Mouse (Mus musculus): ENCODE results near the gene Prss38. TPM values are rescaled to one million over a fixed set of nuclear protein-coding genes. Genes with fewer than 3 reads are reported as not detected.

Gene Prss38
- polyA plus RNA-seq (2014; fragmentation: Illumina TruSeq; extraction: RNeasy Lipid Tissue Mini Kit (QIAGEN cat#74804); ENCODE audit: insufficient read depth, low read depth, low replicate concordance) = not detected

DNA sequence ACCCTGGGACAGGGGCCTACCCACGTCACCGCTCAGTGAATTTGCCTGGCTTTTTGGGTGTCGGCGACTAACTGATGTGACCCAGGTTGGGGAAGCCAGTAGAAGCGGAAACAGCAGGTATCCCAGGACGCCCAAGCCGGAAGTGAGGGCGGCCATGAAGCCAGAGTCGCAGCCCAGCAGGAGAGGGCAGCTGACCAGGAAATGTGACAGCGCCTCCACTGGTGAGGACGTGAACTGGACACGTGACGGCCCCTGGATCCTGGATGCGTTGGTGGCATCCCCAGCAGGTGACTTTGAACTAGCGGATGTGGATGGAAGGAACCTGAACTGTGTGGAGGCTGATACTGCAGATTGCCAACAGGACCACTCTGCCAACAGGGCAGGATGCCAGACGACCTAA lies at the start of gene Prss38:
Gene Prss38, minus strand, starts transcription at position 183 of the 400 bp plus-strand sequence.

Other genes with a start within 250 kb of the Prss38 start
- gene Obscn, start 239.3 kb downstream of the Prss38 start, polyA plus RNA-seq (2014; fragmentation: Illumina TruSeq; extraction: RNeasy Lipid Tissue Mini Kit (QIAGEN cat#74804); ENCODE audit: insufficient read depth, low read depth, low replicate concordance) = 2.4 TPM
- gene Iba57, start 211.9 kb downstream of the Prss38 start, polyA plus RNA-seq (2014; fragmentation: Illumina TruSeq; extraction: RNeasy Lipid Tissue Mini Kit (QIAGEN cat#74804); ENCODE audit: insufficient read depth, low read depth, low replicate concordance) = 3.3 TPM
- 1.6 TPM for gene Gjc2, start 192.4 kb downstream of the Prss38 start, polyA plus RNA-seq (2014; fragmentation: Illumina TruSeq; extraction: RNeasy Lipid Tissue Mini Kit (QIAGEN cat#74804); ENCODE audit: insufficient read depth, low read depth, low replicate concordance)
- gene Guk1, start 183.4 kb downstream of the Prss38 start, polyA plus RNA-seq (2014; fragmentation: Illumina TruSeq; extraction: RNeasy Lipid Tissue Mini Kit (QIAGEN cat#74804); ENCODE audit: insufficient read depth, low read depth, low replicate concordance) = 119 TPM
- gene Mrpl55, start 173.2 kb downstream of the Prss38 start, polyA plus RNA-seq (2014; fragmentation: Illumina TruSeq; extraction: RNeasy Lipid Tissue Mini Kit (QIAGEN cat#74804); ENCODE audit: insufficient read depth, low read depth, low replicate concordance) = 39.6 TPM
- 19.0 TPM for gene 2310033P09Rik, start 167.3 kb downstream of the Prss38 start, polyA plus RNA-seq (2014; fragmentation: Illumina TruSeq; extraction: RNeasy Lipid Tissue Mini Kit (QIAGEN cat#74804); ENCODE audit: insufficient read depth, low read depth, low replicate concordance)
- gene Arf1, start 147.4 kb downstream of the Prss38 start, polyA plus RNA-seq (2014; fragmentation: Illumina TruSeq; extraction: RNeasy Lipid Tissue Mini Kit (QIAGEN cat#74804); ENCODE audit: insufficient read depth, low read depth, low replicate concordance) = 330 TPM
- 10.4 TPM for gene Wnt3a, start 84.9 kb downstream of the Prss38 start, polyA plus RNA-seq (2014; fragmentation: Illumina TruSeq; extraction: RNeasy Lipid Tissue Mini Kit (QIAGEN cat#74804); ENCODE audit: insufficient read depth, low read depth, low replicate concordance)
- 3.9 TPM for gene Wnt9a, start 68.7 kb downstream of the Prss38 start, polyA plus RNA-seq (2014; fragmentation: Illumina TruSeq; extraction: RNeasy Lipid Tissue Mini Kit (QIAGEN cat#74804); ENCODE audit: insufficient read depth, low read depth, low replicate concordance)
- gene Jmjd4, start 74.4 kb upstream of the Prss38 start, polyA plus RNA-seq (2014; fragmentation: Illumina TruSeq; extraction: RNeasy Lipid Tissue Mini Kit (QIAGEN cat#74804); ENCODE audit: insufficient read depth, low read depth, low replicate concordance) = 3.5 TPM
- gene Snap47, start 75.5 kb upstream of the Prss38 start, polyA plus RNA-seq (2014; fragmentation: Illumina TruSeq; extraction: RNeasy Lipid Tissue Mini Kit (QIAGEN cat#74804); ENCODE audit: insufficient read depth, low read depth, low replicate concordance) = 25.7 TPM
- gene Zfp867, start 96.8 kb upstream of the Prss38 start, polyA plus RNA-seq (2014; fragmentation: Illumina TruSeq; extraction: RNeasy Lipid Tissue Mini Kit (QIAGEN cat#74804); ENCODE audit: insufficient read depth, low read depth, low replicate concordance) = 3.1 TPM
- 8.4 TPM for gene Zkscan17, start 151.1 kb upstream of the Prss38 start, polyA plus RNA-seq (2014; fragmentation: Illumina TruSeq; extraction: RNeasy Lipid Tissue Mini Kit (QIAGEN cat#74804); ENCODE audit: insufficient read depth, low read depth, low replicate concordance)
- gene Nlrp3, start 165.9 kb upstream of the Prss38 start, polyA plus RNA-seq (2014; fragmentation: Illumina TruSeq; extraction: RNeasy Lipid Tissue Mini Kit (QIAGEN cat#74804); ENCODE audit: insufficient read depth, low read depth, low replicate concordance) = 0.93 TPM
- gene Olfr222, start 200.6 kb upstream of the Prss38 start, polyA plus RNA-seq (2014; fragmentation: Illumina TruSeq; extraction: RNeasy Lipid Tissue Mini Kit (QIAGEN cat#74804); ENCODE audit: insufficient read depth, low read depth, low replicate concordance) = not detected
- not detected for gene Olfr223, start 217.6 kb upstream of the Prss38 start, polyA plus RNA-seq (2014; fragmentation: Illumina TruSeq; extraction: RNeasy Lipid Tissue Mini Kit (QIAGEN cat#74804); ENCODE audit: insufficient read depth, low read depth, low replicate concordance)

Data from lung, adult 10 weeks (tissue).